Mouse (Mus musculus): ENCODE data around the gene Btn1a1.

GRCm38 (mm10) chr13:23435676-23436075 is 30.0 kb downstream of the Btn1a1 start:
- TF ChIP-seq CTCF (IDR thresholded peaks at IDR 0.05; ENCODE audit: insufficient read depth, low read length) = no peak
- no peak for TF ChIP-seq POLR2A (IDR thresholded peaks at IDR 0.05; ENCODE audit: borderline replicate concordance, extremely low read depth, low read depth, low read length)
